Mouse (Mus musculus): ENCODE results near the gene Grifin.

The Grifin gene

DNA sequence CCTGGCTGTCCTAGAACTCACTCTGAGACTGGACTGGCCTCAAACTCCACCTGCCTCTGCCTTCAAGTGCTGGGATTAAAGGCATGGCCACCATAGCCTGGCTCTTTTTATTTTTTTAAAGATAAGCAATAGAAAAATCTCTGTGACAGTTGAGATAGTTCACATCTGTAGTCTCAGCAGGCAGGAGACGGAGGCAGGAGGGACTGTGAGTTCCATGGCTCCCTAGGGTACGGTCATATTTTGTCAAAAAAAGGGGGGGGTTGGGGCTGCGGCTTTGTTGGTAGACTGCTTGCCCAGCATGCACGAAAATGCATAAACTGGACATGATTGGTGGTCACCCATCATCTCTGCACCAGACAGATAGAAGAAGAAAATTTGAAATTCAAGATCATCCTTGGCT, 6.3 kb upstream of the Grifin start:
- no peak for TF ChIP-seq GATA4 (IDR thresholded peaks at IDR 0.05; ENCODE audit: insufficient replicate concordance, low read length)

DNA sequence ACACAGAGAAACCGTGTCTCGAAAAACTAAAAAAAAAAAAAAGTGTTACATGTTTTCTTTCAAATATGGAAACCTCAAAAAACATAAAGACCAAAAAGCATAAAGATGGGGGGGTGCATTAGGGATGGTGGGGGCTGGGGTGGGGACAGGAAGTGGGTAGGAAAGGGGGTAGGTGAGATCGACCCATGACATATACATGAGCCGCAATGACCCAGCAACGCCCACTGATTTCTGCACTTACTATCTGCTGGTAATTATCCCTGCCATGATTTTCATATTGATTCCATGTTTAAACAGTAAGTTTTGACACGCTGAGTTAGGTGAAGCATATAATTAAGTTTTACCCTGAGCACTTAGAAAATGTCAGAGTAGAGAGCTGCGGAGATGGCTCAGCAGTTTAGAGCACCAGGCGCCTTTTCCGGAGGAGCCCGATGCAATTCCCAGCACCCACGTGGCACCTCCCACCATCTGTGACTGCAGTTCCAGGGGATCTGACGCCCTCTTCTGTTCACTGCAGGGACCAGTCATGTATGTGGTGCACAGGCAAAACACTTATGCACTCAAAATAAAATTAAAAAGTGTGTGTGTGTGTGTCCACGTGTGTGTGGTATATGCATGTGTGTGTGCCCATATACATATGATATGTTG, 5.5 kb upstream of the Grifin start:
- no peak for TF ChIP-seq GATA4 (IDR thresholded peaks at IDR 0.05; ENCODE audit: insufficient replicate concordance, low read length)

DNA sequence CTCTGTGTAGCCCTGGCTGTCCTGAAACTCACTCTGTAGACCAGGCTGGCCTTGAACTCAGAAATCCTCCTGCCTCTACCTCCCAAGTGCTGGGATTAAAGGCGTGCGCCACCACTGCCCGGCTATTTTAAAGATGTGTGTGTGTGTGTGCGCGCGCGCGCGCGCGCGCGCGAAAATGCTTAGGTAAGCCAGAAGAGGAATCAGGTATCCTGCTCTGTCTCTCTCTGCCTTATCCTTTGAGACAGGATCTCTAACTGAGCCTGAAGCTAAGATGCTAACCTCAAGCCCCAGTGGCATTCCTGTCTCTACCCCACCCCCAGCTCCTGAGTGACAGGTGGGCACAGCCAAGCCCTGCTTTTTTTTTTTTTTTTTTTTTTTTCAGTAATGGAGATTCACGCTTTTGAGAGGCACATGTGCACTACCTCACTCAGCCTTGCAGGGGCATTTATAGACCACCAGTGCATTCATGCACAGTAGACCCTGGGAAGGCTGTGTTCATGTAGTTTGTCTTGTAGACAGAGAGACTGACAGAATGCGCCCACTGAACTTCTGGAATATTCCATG, 4.2 kb upstream of the Grifin start:
- no peak for TF ChIP-seq GATA4 (IDR thresholded peaks at IDR 0.05; ENCODE audit: insufficient replicate concordance, low read length)

DNA sequence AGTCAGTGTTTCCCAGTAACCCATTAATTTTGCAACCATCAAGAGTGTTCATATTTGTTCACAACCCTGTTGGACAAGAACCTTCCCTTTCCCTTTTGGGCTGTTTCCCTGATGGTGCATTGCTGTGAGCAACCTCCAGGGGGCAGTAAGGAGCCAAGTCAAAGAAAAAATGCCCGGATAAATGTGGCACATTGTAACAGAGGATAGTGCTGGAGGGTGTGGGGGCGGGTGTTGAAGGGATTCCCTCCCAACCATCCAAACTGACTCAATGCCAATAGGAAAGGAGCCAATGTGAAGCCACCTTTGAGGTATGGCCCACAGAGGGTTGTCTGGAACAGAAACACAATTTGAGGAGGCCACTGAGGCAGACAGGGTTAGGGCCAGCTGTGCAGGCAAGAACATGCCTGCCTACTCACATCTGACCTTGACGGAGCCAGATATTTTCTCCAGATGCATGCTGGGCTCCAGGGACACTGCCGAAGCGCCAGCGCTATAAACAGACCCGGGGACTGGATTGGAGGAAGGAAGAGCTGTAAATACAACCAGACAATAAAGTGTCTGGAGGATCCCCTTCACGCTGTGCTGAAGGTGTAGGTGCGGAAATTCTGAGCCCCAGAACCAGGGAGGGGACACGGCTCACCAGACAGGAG, 3.6 kb upstream of the Grifin start:
- no peak for TF ChIP-seq GATA4 (IDR thresholded peaks at IDR 0.05; ENCODE audit: insufficient replicate concordance, low read length)

DNA sequence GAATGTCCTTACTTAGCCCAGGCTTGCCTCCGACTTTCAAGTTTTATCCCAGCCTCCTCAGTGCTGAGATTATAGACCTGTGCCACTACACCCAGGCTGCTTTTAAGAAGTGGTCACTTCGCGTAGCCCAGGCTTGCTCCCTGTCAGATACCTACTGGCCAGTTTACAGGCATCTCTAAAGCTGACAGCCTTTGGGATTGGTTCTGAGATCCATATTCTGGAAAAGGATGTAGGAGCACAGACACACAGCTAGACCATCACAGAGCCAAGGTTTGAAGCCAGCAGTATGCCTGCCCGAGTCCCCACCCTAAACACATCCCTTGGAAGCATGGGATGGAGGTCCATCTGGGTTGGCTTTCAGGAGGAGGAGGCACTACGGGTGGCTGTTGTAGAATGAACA, 2.9 kb upstream of the Grifin start:
- TF ChIP-seq GATA4 (IDR thresholded peaks at IDR 0.05; ENCODE audit: insufficient replicate concordance, low read length) = no peak

DNA sequence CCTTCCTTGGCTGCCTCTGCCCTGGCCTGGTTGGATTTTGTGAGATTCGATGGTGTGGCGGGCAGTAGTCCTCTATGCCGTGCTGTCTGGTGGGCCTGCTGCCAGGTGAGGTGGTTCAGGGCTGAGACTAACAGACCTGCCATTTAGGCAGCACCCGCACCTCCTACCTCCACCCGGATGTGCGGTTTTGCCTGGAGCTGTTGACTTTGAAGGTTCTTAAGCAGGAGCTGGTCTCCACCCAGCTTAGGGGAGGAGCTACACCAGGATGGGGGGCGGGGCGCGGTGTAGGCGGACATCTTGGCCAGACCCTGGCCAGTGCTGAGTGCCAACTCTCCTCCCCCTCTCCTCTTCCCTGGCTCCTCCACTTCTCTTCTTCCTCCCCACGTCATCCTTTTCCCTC, 2.5 kb upstream of the Grifin start:
- no peak for TF ChIP-seq GATA4 (IDR thresholded peaks at IDR 0.05; ENCODE audit: insufficient replicate concordance, low read length)

DNA sequence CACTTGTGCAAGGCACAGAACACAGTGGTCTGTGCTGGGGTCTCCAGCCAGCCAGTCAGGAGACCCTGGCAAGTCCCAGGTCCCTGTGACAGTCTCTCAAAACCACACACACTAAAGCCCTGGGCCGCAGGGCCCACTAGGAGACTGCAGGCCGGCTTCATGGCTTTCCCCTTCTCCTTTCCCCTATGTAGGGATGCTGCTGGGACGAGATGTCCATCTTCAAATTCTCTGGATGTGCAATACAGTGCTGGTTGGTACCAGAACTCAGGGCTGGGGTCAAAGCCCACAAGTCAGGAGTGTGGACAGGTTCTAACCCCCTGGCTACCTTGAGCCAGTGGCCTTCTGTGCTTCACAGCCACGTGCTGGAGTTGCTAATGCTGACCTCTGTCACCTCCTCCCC, 1.4 kb upstream of the Grifin start:
- no peak for TF ChIP-seq GATA4 (IDR thresholded peaks at IDR 0.05; ENCODE audit: insufficient replicate concordance, low read length)

DNA sequence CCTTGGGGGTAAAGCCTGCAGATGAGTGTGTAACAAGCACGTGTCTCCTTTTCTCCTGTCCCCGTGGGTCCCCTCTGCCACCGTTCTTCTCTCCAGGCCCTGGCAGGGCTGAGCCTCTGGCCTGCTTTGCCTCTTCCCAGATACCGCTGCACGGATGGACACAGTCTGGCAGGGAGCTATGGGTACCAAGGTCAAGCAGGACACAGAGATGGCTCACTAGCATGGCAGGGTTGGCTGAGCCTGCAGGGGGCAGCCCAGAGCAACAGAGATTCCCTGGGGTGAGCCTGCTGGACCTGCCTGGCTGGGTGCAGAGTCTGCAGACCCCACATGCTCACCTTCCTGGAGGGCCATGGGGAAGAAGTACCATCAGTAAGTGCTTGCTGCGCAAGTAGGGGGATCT, 985 bp upstream of the Grifin start:
- TF ChIP-seq GATA4 (IDR thresholded peaks at IDR 0.05; ENCODE audit: insufficient replicate concordance, low read length) = no peak

DNA sequence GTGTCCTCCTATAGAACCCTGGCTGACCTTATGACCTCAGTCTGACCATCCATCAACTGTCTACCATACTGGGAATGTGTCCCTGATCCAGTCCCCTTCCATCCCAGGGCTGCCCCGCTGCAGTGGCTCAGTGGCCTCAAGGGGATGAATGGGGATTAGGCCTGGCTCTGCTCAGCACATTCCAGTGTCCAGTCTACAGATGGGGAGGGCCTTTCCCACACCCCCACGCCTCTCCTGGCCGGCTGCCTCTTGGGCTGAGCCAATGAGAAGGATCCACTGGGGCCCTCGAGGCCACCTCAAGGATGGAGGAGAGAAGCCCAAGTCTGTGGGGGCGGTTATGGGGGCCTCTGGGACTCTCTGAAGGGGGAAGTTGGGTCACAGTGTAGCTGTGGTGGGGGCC, 580 bp upstream of the Grifin start:
- no peak for TF ChIP-seq GATA4 (IDR thresholded peaks at IDR 0.05; ENCODE audit: insufficient replicate concordance, low read length)

DNA sequence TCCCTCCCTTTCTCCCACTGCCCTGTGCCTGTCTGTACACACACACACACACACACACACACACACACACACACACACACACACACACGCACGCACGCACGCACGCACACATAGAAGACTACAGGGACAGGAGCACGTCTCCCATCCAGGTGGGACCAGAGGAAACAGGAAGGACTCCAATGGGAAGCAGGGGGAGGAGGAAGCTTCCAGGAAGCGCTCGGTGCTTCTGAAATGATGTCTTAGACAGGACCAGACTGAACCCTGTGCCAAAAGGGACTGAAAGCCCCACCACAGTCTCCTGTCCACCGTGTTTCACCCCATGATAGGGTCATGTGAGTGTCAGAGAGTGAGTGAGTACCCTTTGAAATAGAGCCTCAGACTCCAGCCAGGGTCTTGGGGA, 2.3 kb downstream of the Grifin start:
- no peak for TF ChIP-seq GATA4 (IDR thresholded peaks at IDR 0.05; ENCODE audit: insufficient replicate concordance, low read length)

DNA sequence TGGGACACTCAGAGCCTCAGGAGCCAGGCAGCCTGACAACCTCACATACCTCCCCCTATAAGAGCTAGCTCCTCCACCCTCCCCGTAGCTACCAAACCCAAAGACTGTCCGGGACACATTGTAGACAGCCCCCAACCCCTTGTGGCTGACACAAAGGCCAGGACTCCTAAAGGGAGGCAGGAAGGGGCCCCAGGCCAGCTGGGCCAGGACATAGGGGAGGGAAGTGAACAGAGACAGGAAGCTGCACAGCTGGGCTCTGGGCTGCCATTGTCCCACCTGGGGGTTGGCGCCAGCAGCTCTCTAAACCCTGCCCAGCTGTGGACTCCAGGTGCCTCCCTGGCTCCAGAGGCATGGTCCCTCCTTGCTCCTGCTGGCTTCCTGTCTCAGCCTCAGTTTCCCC, 8.0 kb downstream of the Grifin start:
- no peak for TF ChIP-seq GATA4 (IDR thresholded peaks at IDR 0.05; ENCODE audit: insufficient replicate concordance, low read length)

DNA sequence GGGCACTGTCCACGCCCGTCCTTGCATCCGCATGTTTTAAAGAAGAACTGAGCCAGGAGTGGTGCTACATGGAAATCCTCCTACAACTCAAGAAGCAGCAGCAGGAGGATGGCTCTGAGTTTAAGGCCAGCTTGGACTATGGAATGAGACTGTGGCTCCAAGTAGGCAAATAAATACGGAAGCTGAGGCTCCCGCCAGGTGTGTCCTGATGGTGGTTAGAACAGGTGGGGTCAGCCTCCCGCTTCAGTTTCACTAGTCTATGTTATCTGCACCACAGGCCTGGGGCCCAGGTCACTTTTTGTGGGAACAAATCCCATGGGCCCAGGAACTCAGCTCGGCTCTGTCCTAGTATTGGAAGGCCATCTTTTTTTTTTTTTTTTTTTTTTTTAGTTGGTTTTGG, 11.2 kb downstream of the Grifin start:
- TF ChIP-seq GATA4 (IDR thresholded peaks at IDR 0.05; ENCODE audit: insufficient replicate concordance, low read length) = no peak

DNA sequence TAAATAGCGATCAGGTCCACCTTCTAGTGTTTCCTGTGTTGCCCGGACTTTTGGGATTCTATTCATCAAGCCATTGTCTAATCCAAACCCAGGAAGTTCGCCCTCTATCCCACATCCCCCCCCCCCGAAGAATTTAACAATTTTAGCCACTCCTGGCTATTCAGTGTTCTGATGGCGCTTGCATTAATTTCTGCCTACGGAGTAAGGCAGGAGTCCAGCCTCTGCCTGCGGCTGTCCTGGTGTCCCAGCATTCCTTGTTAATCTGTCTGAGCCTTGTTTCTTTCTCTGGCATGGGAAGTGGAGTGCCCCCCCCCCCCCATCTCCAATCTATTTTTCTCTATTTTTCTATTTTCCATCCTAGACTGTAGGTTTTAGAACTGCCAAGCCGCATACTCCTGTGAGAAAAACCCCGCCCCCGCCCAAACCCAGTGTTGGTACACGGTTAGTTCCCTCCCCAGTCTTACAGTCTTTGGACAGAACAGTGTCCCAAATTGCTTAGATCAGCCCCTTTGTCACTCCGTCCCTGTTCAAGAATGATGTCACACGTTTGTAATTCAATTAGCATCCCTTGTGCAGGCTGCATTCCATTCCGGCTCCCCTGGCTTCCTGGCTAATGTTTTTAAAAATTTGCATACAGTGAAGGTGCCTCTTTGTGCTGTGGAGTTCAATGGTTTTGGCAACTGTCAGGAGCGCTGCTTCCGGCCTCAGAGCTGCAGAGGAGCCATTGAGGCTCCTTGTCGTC, 15.4 kb downstream of the Grifin start:
- no peak for TF ChIP-seq GATA4 (IDR thresholded peaks at IDR 0.05; ENCODE audit: insufficient replicate concordance, low read length)

DNA sequence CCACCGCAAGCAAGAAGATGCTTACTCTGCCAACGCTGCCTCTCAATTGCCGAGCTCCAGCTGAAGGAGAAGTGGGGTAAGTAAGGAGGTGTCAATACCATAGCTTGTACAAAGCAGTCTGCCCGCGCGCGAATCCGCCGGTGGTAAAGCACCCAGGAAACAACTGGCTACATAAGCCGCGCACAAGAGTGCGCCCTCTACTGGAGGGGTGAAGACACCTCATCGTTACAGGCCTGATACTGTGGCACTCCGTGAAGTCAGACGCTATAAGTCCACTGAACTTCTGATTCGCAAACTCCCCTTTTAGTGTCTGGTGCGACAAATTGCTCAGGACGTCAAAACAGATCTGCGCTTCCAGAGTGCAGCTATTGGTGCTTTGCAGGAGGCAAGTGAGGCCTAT, 18.5 kb downstream of the Grifin start:
- no peak for TF ChIP-seq GATA4 (IDR thresholded peaks at IDR 0.05; ENCODE audit: insufficient replicate concordance, low read length)

DNA sequence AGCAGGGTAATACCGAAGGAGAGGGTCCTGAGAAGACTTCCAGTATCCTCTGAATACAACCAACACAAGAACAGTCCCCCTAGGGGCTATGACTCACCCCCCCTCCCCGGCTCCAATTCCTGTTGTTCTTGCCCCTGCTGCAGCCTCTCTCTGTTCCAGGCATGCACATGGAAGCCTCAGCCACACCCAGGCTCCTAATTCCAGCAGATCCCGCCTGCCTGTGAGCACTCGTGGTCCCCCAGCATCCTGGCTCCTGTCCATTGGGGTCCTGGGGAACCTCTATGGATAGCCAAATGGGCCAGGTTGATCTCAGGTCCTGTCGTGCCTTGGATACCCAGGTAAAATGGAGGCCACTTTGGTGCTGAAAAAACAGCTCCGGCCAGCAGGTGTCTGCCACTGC, 19.2 kb downstream of the Grifin start:
- no peak for TF ChIP-seq GATA4 (IDR thresholded peaks at IDR 0.05; ENCODE audit: insufficient replicate concordance, low read length)

Measured in liver, adult (tissue).